Mouse (Mus musculus) heart, adult 2 months (tissue): ENCODE results near the gene Cd48. TPM values are rescaled to one million over a fixed set of nuclear protein-coding genes. Genes with fewer than 3 reads are reported as not detected.

Experiments
- DNase-seq, 2 experiments: peaks; one replicate each; pipeline ENCODE4 v3.0.0; 2021
- H3K27ac ChIP-seq: fragments of 200-600 bp; 2 replicates; pipeline ENCODE4 v1.8.1; 2022
- H3K27me3 ChIP-seq: fragments of 200-500 bp; 2 replicates; pipeline ENCODE4 v1.6.1; 2012; ENCODE audit warnings: mild to moderate bottlenecking, low read length, inconsistent platforms, mixed read lengths; ENCODE audit not compliant: control insufficient read depth, insufficient read depth
- H3K36me3 ChIP-seq: fragments of 200-500 bp; 2 replicates; pipeline ENCODE4 v1.6.1; 2012; ENCODE audit warnings: low read length, inconsistent platforms; ENCODE audit not compliant: control insufficient read depth, insufficient read depth
- H3K4me1 ChIP-seq: fragments of 200-500 bp; 2 replicates; pipeline ENCODE4 v1.6.1; 2011; ENCODE audit warnings: low read length; ENCODE audit not compliant: control insufficient read depth, insufficient read depth
- H3K4me3 ChIP-seq: fragments of 200-600 bp; 2 replicates; pipeline ENCODE4 v1.8.1; 2022
- H3K79me2 ChIP-seq: fragments of 200-500 bp; replicated peaks from 2 replicates; pipeline ENCODE4 v1.6.1; 2012; ENCODE audit warnings: mild to moderate bottlenecking, inconsistent platforms, low read length, moderate library complexity, mixed read lengths; ENCODE audit not compliant: control insufficient read depth, insufficient read depth
- H3K9ac ChIP-seq: fragments of 200-500 bp; 2 replicates; pipeline ENCODE4 v1.6.1; 2012; ENCODE audit warnings: low read depth, mild to moderate bottlenecking, control low read depth, inconsistent platforms, low read length, mixed read lengths
- CTCF ChIP-seq: fragments of 200-600 bp; IDR thresholded peaks from 2 replicates; pipeline ENCODE4 v1.8.1; 2022; ENCODE audit warnings: antibody characterized with exemption, mild to moderate bottlenecking, moderate library complexity
- EP300 ChIP-seq: fragments of 200-500 bp; IDR thresholded peaks from 2 replicates; pipeline ENCODE4 v1.6.1; 2011; ENCODE audit warnings: low read depth, low read length, control low read depth; ENCODE audit not compliant: insufficient read depth
- POLR2A ChIP-seq: fragments of 200-500 bp; IDR thresholded peaks from 2 replicates; pipeline ENCODE4 v1.6.1; 2011; ENCODE audit warnings: mild to moderate bottlenecking, low read depth, low read length, control low read depth; ENCODE audit not compliant: insufficient read depth
- WGBS: fragments of 180-500 bp; shearing (Covaris S2); methylation state at CpG from one replicate; pipeline ENCODE4 v1.1.7; 2018; 5-methylcytosine and 5-hydroxymethylcytosine counted together
- intact Hi-C: fragments of 180-260 bp; cut with DNase I; formaldehyde crosslinking; loops from one replicate; pipeline ENCODE4 v1.15.1; 2025
- long read RNA-seq: library from polyadenylated mRNA; stranded (forward); transcript quantifications from one replicate; pipeline ENCODE4 v2.0.0, GENCODE M21; 2021
- polyA plus RNA-seq: library from polyadenylated mRNA; depleted of rRNA; stranded (reverse); fragments of >200 nt; gene quantifications from 2 replicates; pipeline ENCODE4 v1.2.3, GENCODE M21; 2012; rRNA removed
- total RNA-seq, 2 experiments: library from RNA; stranded (reverse); gene quantifications; 2 replicates each; pipeline ENCODE4 v1.2.3; 2021

Cd48 gene
- total RNA-seq (1 to 10 TPM; 2.3 to 2.7 TPM), polyA plus RNA-seq (3.6 and 4.5 TPM in 2 replicates)
- long read RNA-seq, partial matches to known transcripts: 0 of 2 reads
- long read RNA-seq, other reads (novel, unspliced or antisense): 0 of 2 reads

GRCm38 (mm10) chr1:171681531-171682299, at the start of gene Cd48:
Gene Cd48, plus strand, starts transcription at chr1:171682009.
- Histone ChIP-seq H3K9ac (peak within 1 kb of the TSS; percentile 44; the same call in 1 of the 2 replicates), H3K79me2 (no peaks in the 10 kb centered on the region), H3K4me3 (no peak within 1 kb of the TSS), H3K27me3 (no peaks in the 10 kb centered on the region), H3K27ac (no peak within 1 kb of the TSS), H3K36me3 (no peaks in the 10 kb centered on the region), H3K4me1 (no peaks in the 10 kb centered on the region; the same call in 1 of the 2 replicates)
- 77% methylated on average over 14 of the region's 14 CpGs for WGBS
- no peak for DNase-seq
- TF ChIP-seq EP300: no peak
- peak; percentile 15; the same call in 1 of the 2 replicates for TF ChIP-seq POLR2A
- intact Hi-C loops: no loop called here

GRCm38 (mm10) chr1:171635696-171636095, 46.1 kb upstream of the Cd48 start:
- no peak for TF ChIP-seq CTCF
- TF ChIP-seq EP300: no peak
- no peak for TF ChIP-seq POLR2A
- H3K27me3 ChIP-seq: no peaks in the 10 kb centered on the region
- WGBS: 44% methylated on average over 6 of the region's 6 CpGs
- H3K79me2 ChIP-seq: no peaks in the 10 kb centered on the region
- peaks cover 1% of the 10 kb centered on the region; the same call in 1 of the 2 replicates for H3K4me1 ChIP-seq
- no peak for DNase-seq
- intact Hi-C loops: no loop called here
- H3K27ac ChIP-seq: no peak overlapping the region
- H3K9ac ChIP-seq: no peak overlapping the region
- H3K36me3 ChIP-seq: no peaks in the 10 kb centered on the region
- no peak overlapping the region for H3K4me3 ChIP-seq

GRCm38 (mm10) chr1:171637101-171637500, 44.7 kb upstream of the Cd48 start:
- no peaks in the 10 kb centered on the region for H3K4me1 ChIP-seq
- DNase-seq: no peak
- H3K36me3 ChIP-seq: no peaks in the 10 kb centered on the region
- intact Hi-C loops: no loop called here
- no peaks in the 10 kb centered on the region for H3K27me3 ChIP-seq
- H3K4me3 ChIP-seq: no peak overlapping the region
- H3K9ac ChIP-seq: no peak overlapping the region
- TF ChIP-seq POLR2A (no peak), CTCF (no peak), EP300 (no peak)
- no peaks in the 10 kb centered on the region for H3K79me2 ChIP-seq
- WGBS: 65% methylated on average over 8 of the region's 8 CpGs
- H3K27ac ChIP-seq: no peak overlapping the region

- Histone ChIP-seq H3K27me3 (no peaks in the 10 kb centered on the region), H3K79me2 (no peaks in the 10 kb centered on the region), H3K9ac (no peak overlapping the region), H3K36me3 (no peaks in the 10 kb centered on the region), H3K4me1 (no peaks in the 10 kb centered on the region), H3K27ac (no peak overlapping the region), H3K4me3 (no peak overlapping the region)
- 68% methylated on average over 2 of the region's 2 CpGs for WGBS
- no peak for TF ChIP-seq EP300
- TF ChIP-seq POLR2A: no peak
- TF ChIP-seq CTCF: no peak
- no peak for DNase-seq
- intact Hi-C loops: no loop called here
Observed at GRCm38 (mm10) chr1:171638686-171639085, 43.1 kb upstream of the Cd48 start.

- intact Hi-C loops: no loop called here
- H3K79me2 ChIP-seq: no peaks in the 10 kb centered on the region
- no peak for DNase-seq
- TF ChIP-seq EP300 (no peak), POLR2A (no peak), CTCF (no peak)
- H3K9ac ChIP-seq: no peak overlapping the region
- 91% methylated on average over 6 of the region's 6 CpGs for WGBS
- H3K4me1 ChIP-seq: no peaks in the 10 kb centered on the region
- H3K36me3 ChIP-seq: no peaks in the 10 kb centered on the region
- H3K27me3 ChIP-seq: no peaks in the 10 kb centered on the region
- no peak overlapping the region for H3K27ac ChIP-seq
- no peak overlapping the region for H3K4me3 ChIP-seq
Observed at GRCm38 (mm10) chr1:171640796-171641195, 41.0 kb upstream of the Cd48 start.

GRCm38 (mm10) chr1:171643612-171644011, 38.2 kb upstream of the Cd48 start:
- Histone ChIP-seq H3K9ac (no peak overlapping the region), H3K27me3 (no peaks in the 10 kb centered on the region), H3K27ac (no peak overlapping the region), H3K79me2 (no peaks in the 10 kb centered on the region), H3K36me3 (no peaks in the 10 kb centered on the region), H3K4me3 (no peak overlapping the region), H3K4me1 (no peaks in the 10 kb centered on the region)
- no peak for TF ChIP-seq EP300
- no peak for TF ChIP-seq POLR2A
- TF ChIP-seq CTCF: no peak
- peak in 1 of 2 experiments; percentile 19 for DNase-seq
- 69% methylated on average over 7 of the region's 7 CpGs for WGBS
- intact Hi-C loops: no loop called here
